Mouse (Mus musculus) activated CD4-positive, CD25-positive, alpha-beta regulatory T cell, adult 9 weeks (primary cell): Measurements from ENCODE around the gene Pirt. TPM values are rescaled to one million over a fixed set of nuclear protein-coding genes. Genes with fewer than 3 reads are reported as not detected.

ENCODE experiments used
- polyA plus RNA-seq: library from polyadenylated mRNA; unstranded; fragments of 100-300 nt; shearing (Covaris generic); gene quantifications from one replicate; pipeline ENCODE4 v1.2.1, GENCODE M21; 2017

Pirt gene
- not detected for polyA plus RNA-seq

DNA sequence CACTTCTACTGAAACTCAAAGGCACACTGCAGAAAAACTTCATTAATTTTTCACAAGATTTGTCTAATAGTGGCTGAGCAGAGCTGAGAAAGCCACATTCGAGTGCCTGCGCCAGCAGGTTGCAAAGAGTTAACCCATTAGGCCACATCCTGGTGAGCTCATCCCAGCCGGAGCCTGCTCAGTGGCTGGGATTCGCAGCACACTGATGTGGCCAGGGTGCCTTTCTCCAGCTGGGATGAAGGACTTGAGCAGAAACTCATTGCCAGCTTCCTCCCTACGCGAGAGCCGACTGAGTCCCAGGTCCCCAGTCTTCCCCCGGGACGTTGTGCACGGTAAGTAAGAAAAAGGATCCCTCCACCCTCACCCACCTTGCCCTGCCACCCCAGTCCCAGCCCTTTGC lies at the start of gene Pirt:
Pirt (plus strand) TSS at position 171 of the 400 bp plus-strand sequence.

DNA sequence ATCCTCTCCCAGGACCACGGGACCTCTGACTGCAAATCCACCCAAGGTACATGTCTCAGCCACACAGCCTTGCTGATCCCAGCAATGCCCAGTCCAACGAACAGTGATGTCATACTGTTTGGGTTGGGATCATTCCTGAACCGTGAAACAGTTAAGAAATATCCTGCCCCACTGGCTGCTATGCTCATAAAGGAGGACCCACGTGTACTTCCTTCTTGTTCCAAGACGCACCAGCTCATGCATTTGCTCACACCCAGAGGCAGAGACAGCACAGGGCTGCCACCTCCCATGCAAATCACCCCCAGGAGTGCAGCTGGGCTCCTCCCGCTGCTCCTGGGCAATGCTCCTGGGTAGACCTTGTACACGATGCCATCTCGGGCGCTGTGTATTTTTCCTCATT lies 44.5 kb downstream of the Pirt start, which contains the start of gene Tmem238l:
Tmem238l (plus strand) TSS at position 336 of the 400 bp plus-strand sequence.

Other genes starting within 250 kb of the Pirt start
- gene Tmem238l, start 44.7 kb downstream of the Pirt start, polyA plus RNA-seq, result not detected
- 1.2 TPM for gene Tmem220, start 113.2 kb downstream of the Pirt start, polyA plus RNA-seq
- gene Adprm, start 140.6 kb downstream of the Pirt start, polyA plus RNA-seq, result 68.8 TPM
- gene Sco1, start 140.7 kb downstream of the Pirt start, polyA plus RNA-seq, result 11.5 TPM
- gene Myh3, start 166.3 kb downstream of the Pirt start, polyA plus RNA-seq, result 0.86 TPM